Mouse (Mus musculus): ENCODE data around the gene Ankef1. TPM values are rescaled to one million over a fixed set of nuclear protein-coding genes. Genes with fewer than 3 reads are reported as not detected.

Gene Ankef1
- polyA plus RNA-seq, 1 experiment from 2014 or later = 0.83 TPM

Other genes with a start within 250 kb of the Ankef1 start
- gene Pak7, start 113.9 kb upstream of the Ankef1 start, polyA plus RNA-seq (2015; fragmentation: Nextera tagmentation; extraction: Ambion mirVana) = 25.2 and 27.9 TPM in 2 replicates
- gene Snap25, start 211.5 kb downstream of the Ankef1 start, polyA plus RNA-seq (2015; fragmentation: Nextera tagmentation; extraction: Ambion mirVana) = 224 and 276 TPM in 2 replicates

All from hindbrain, embryonic 15.5 days (tissue).